Mouse (Mus musculus) intestine, embryonic 16.5 days (tissue): ENCODE measurements at regions not wholly inside any gene's neighbourhood (a gene's known extent, or its start where the extent isn't known, plus 50 kb on each side); places are given as distances from the start of the nearest gene placed in this dataset.

Experiments used
- ATAC-seq: fragments of 200-750 bp; cut with Nextera tagmentation; 2 replicates; pipeline ENCODE4 v1.8.0; 2017; ENCODE audit warnings: moderate TSS enrichment, moderate library complexity
- H3K27ac ChIP-seq: fragments of 300-500 bp; sonication (generic); 2 replicates; pipeline ENCODE4 v1.5.1; 2014; ENCODE audit warnings: mild to moderate bottlenecking, low read length
- H3K27me3 ChIP-seq: fragments of 300-500 bp; sonication (generic); replicated peaks from 2 replicates; pipeline ENCODE4 v1.6.1; 2014; ENCODE audit warnings: low read length, control low read depth, mixed read lengths; ENCODE audit not compliant: control insufficient read depth, insufficient read depth
- H3K36me3 ChIP-seq: fragments of 300-500 bp; sonication (generic); 2 replicates; pipeline ENCODE4 v1.6.1; 2014; ENCODE audit warnings: low read length, control low read depth; ENCODE audit not compliant: control insufficient read depth, insufficient read depth
- H3K4me1 ChIP-seq: fragments of 300-500 bp; sonication (generic); 2 replicates; pipeline ENCODE4 v1.6.1; 2014; ENCODE audit warnings: low read length, control low read depth, mixed read lengths; ENCODE audit not compliant: control insufficient read depth, insufficient read depth
- H3K4me2 ChIP-seq: fragments of 300-500 bp; sonication (generic); 2 replicates; pipeline ENCODE4 v1.6.1; 2014; ENCODE audit warnings: low read depth, low read length, control low read depth
- H3K4me3 ChIP-seq: fragments of 300-500 bp; sonication (generic); 2 replicates; pipeline ENCODE4 v1.5.1; 2014; ENCODE audit warnings: mild to moderate bottlenecking, low read length
- H3K9ac ChIP-seq: fragments of 300-500 bp; sonication (generic); 2 replicates; pipeline ENCODE4 v1.6.1; 2014; ENCODE audit warnings: low read depth, low read length
- H3K9me3 ChIP-seq: fragments of 300-500 bp; sonication (generic); 2 replicates; pipeline ENCODE4 v1.6.1; 2016; ENCODE audit warnings: low read length, control low read depth; ENCODE audit not compliant: control insufficient read depth
- WGBS: fragments of 180-500 bp; shearing (Covaris S2); extraction: QIAGEN DNeasy Blood & Tissue Kit; methylation state at CpG from one replicate; pipeline ENCODE4 v1.1.7; 2014; 5-methylcytosine and 5-hydroxymethylcytosine counted together

- H3K27ac ChIP-seq: no peak overlapping the region
- WGBS: 77% methylated on average over 6 of the region's 6 CpGs
- no peaks in the 10 kb centered on the region for H3K9me3 ChIP-seq
- ATAC-seq: no peak
- H3K4me3 ChIP-seq: no peak overlapping the region
- H3K27me3 ChIP-seq: no peaks in the 10 kb centered on the region
- H3K4me2 ChIP-seq: no peak overlapping the region
- no peaks in the 10 kb centered on the region for H3K36me3 ChIP-seq
- no peak overlapping the region for H3K9ac ChIP-seq
- no peaks in the 10 kb centered on the region for H3K4me1 ChIP-seq
Observed at GRCm38 (mm10) chr2:77358176-77358575, 77.8 kb upstream of the Sestd1 start.

GRCm38 (mm10) chr2:77356798-77357197, 76.4 kb upstream of the Sestd1 start:
- ATAC-seq: no peak
- Histone ChIP-seq H3K4me2 (no peak overlapping the region), H3K9me3 (no peaks in the 10 kb centered on the region), H3K27me3 (no peaks in the 10 kb centered on the region), H3K27ac (no peak overlapping the region), H3K9ac (no peak overlapping the region), H3K36me3 (no peaks in the 10 kb centered on the region), H3K4me3 (no peak overlapping the region), H3K4me1 (no peaks in the 10 kb centered on the region)
- WGBS: 66% methylated on average over 10 of the region's 10 CpGs

- Histone ChIP-seq H3K27ac (no peak overlapping the region), H3K4me2 (no peak overlapping the region), H3K9ac (no peak overlapping the region), H3K36me3 (no peaks in the 10 kb centered on the region), H3K27me3 (no peaks in the 10 kb centered on the region), H3K4me3 (no peak overlapping the region), H3K9me3 (no peaks in the 10 kb centered on the region), H3K4me1 (no peaks in the 10 kb centered on the region)
- ATAC-seq: no peak
- WGBS: 77% methylated on average over 8 of the region's 8 CpGs
Observed at GRCm38 (mm10) chr2:77351987-77352628, 71.7 kb upstream of the Sestd1 start.

- Histone ChIP-seq H3K9ac (no peak overlapping the region), H3K9me3 (no peaks in the 10 kb centered on the region), H3K4me1 (no peaks in the 10 kb centered on the region), H3K36me3 (no peaks in the 10 kb centered on the region), H3K4me2 (no peak overlapping the region), H3K27ac (no peak overlapping the region), H3K4me3 (no peak overlapping the region), H3K27me3 (no peaks in the 10 kb centered on the region)
- 92% methylated on average over 5 of the region's 5 CpGs for WGBS
- no peak for ATAC-seq
Observed at GRCm38 (mm10) chr2:77347027-77347426, 66.6 kb upstream of the Sestd1 start.

GRCm38 (mm10) chr2:77343736-77344440, 63.5 kb upstream of the Sestd1 start:
- Histone ChIP-seq H3K36me3 (no peaks in the 10 kb centered on the region), H3K9me3 (no peaks in the 10 kb centered on the region), H3K9ac (no peak overlapping the region), H3K4me3 (no peak overlapping the region), H3K4me2 (no peak overlapping the region), H3K4me1 (no peaks in the 10 kb centered on the region), H3K27ac (no peak overlapping the region), H3K27me3 (no peaks in the 10 kb centered on the region)
- WGBS: 92% methylated on average over 16 of the region's 16 CpGs
- no peak for ATAC-seq

GRCm38 (mm10) chr2:77342416-77342815, 62.0 kb upstream of the Sestd1 start:
- Histone ChIP-seq H3K9me3 (no peaks in the 10 kb centered on the region), H3K4me3 (no peak overlapping the region), H3K4me1 (no peaks in the 10 kb centered on the region), H3K9ac (no peak overlapping the region), H3K27me3 (no peaks in the 10 kb centered on the region), H3K27ac (no peak overlapping the region), H3K36me3 (no peaks in the 10 kb centered on the region), H3K4me2 (no peak overlapping the region)
- ATAC-seq: 0 out of 2 replicates have a peak, but pooled peaks have one; percentile 44
- WGBS: 50% methylated on average over 2 of the region's 2 CpGs

GRCm38 (mm10) chr2:77341575-77342332, 61.4 kb upstream of the Sestd1 start:
- WGBS: 38% methylated on average over 12 of the region's 12 CpGs
- Histone ChIP-seq H3K9me3 (no peaks in the 10 kb centered on the region), H3K9ac (no peak overlapping the region), H3K4me3 (no peak overlapping the region), H3K27me3 (no peaks in the 10 kb centered on the region), H3K36me3 (no peaks in the 10 kb centered on the region), H3K4me1 (no peaks in the 10 kb centered on the region), H3K27ac (no peak overlapping the region), H3K4me2 (no peak overlapping the region)
- peak; percentile 81 for ATAC-seq

- H3K4me2 ChIP-seq: no peak overlapping the region
- H3K27me3 ChIP-seq: no peaks in the 10 kb centered on the region
- WGBS: 86% methylated on average over 6 of the region's 6 CpGs
- no peaks in the 10 kb centered on the region for H3K36me3 ChIP-seq
- no peak overlapping the region for H3K9ac ChIP-seq
- no peak for ATAC-seq
- H3K4me3 ChIP-seq: no peak overlapping the region
- no peak overlapping the region for H3K27ac ChIP-seq
- H3K4me1 ChIP-seq: no peaks in the 10 kb centered on the region
- H3K9me3 ChIP-seq: no peaks in the 10 kb centered on the region
Observed at GRCm38 (mm10) chr2:77340076-77340475, 59.7 kb upstream of the Sestd1 start.

GRCm38 (mm10) chr2:77337786-77338406, 57.5 kb upstream of the Sestd1 start:
- Histone ChIP-seq H3K9me3 (no peaks in the 10 kb centered on the region), H3K4me2 (no peak overlapping the region), H3K27ac (no peak overlapping the region), H3K4me3 (no peak overlapping the region), H3K27me3 (no peaks in the 10 kb centered on the region), H3K4me1 (no peaks in the 10 kb centered on the region), H3K9ac (no peak overlapping the region), H3K36me3 (no peaks in the 10 kb centered on the region)
- 75% methylated on average over 3 of the region's 3 CpGs for WGBS
- no peak for ATAC-seq
